Mouse (Mus musculus): ENCODE measurements around the gene Madcam1. TPM values are rescaled to one million over a fixed set of nuclear protein-coding genes. Genes with fewer than 3 reads are reported as not detected.

Madcam1 gene
- polyA plus RNA-seq, 1 experiment from 2014 or later: 22.2 TPM

- no peak overlapping the region for H3K4me3 ChIP-seq (ENCODE audit: low read depth, low read length)
- no peaks in the 10 kb centered on the region; the same call in 1 of the 2 replicates for H3K4me1 ChIP-seq (replicated peaks; ENCODE audit: control insufficient read depth, insufficient read depth)
- DNase-seq (ENCODE audit: low spot score): no peak
- H3K9me3 ChIP-seq (ENCODE audit: control insufficient read depth, low read length): no peaks in the 10 kb centered on the region
- H3K27me3 ChIP-seq (ENCODE audit: control insufficient read depth, insufficient read depth, low read length): peaks cover 2% of the 10 kb centered on the region; the same call in 1 of the 2 replicates
- peak; percentile 4 for ATAC-seq (ENCODE audit: low FRiP score, low TSS enrichment)
- H3K4me2 ChIP-seq (replicated peaks; ENCODE audit: low read depth): no peak overlapping the region
- TF ChIP-seq CTCF (IDR thresholded peaks at IDR 0.05; ENCODE audit: low read depth): peak; percentile 56
- TF ChIP-seq EP300 (optimal IDR thresholded peaks at IDR 0.05): no peak
- H3K9ac ChIP-seq (ENCODE audit: low read length): no peak overlapping the region
- peaks cover 14% of the 10 kb centered on the region for H3K36me3 ChIP-seq (ENCODE audit: control insufficient read depth, insufficient read depth, low read length)
- no peak overlapping the region for H3K27ac ChIP-seq (replicated peaks)
- 80% methylated on average over 1 of the region's 1 CpGs for whole genome bisulfite sequencing
These were observed 47.7 kb downstream of the Madcam1 start for GRCm38 (mm10) chr10:79712029-79712428.

GRCm38 (mm10) chr10:79712499-79713126 is 48.3 kb downstream of the Madcam1 start:
- H3K4me3 ChIP-seq (ENCODE audit: low read depth, low read length): no peak overlapping the region
- 0 out of 2 replicates have a peak, but pooled peaks cover 2% of the 10 kb centered on the region for H3K4me1 ChIP-seq (replicated peaks; ENCODE audit: control insufficient read depth, insufficient read depth)
- no peak overlapping the region for H3K27ac ChIP-seq (replicated peaks)
- no peaks in the 10 kb centered on the region for H3K9me3 ChIP-seq (ENCODE audit: control insufficient read depth, low read length)
- no peak overlapping the region for H3K9ac ChIP-seq (ENCODE audit: low read length)
- peak; percentile 92 for DNase-seq (ENCODE audit: low spot score)
- peaks cover 6% of the 10 kb centered on the region; the same call in 1 of the 2 replicates for H3K27me3 ChIP-seq (ENCODE audit: control insufficient read depth, insufficient read depth, low read length)
- H3K36me3 ChIP-seq (ENCODE audit: control insufficient read depth, insufficient read depth, low read length): peaks cover 14% of the 10 kb centered on the region
- no peak overlapping the region for H3K4me2 ChIP-seq (replicated peaks; ENCODE audit: low read depth)
- 20% methylated on average over 4 of the region's 6 CpGs for WGBS
- TF ChIP-seq CTCF (IDR thresholded peaks at IDR 0.05; ENCODE audit: low read depth): peak; percentile 85
- TF ChIP-seq EP300 (optimal IDR thresholded peaks at IDR 0.05): no peak
- peak; percentile 73 for ATAC-seq (ENCODE audit: low FRiP score, low TSS enrichment)

GRCm38 (mm10) chr10:79713163-79713562 is 48.8 kb downstream of the Madcam1 start:
- Histone ChIP-seq H3K4me2 (replicated peaks; ENCODE audit: low read depth) (no peak overlapping the region), H3K27me3 (ENCODE audit: control insufficient read depth, insufficient read depth, low read length) (peaks cover 6% of the 10 kb centered on the region; the same call in 1 of the 2 replicates), H3K9ac (ENCODE audit: low read length) (no peak overlapping the region), H3K4me3 (ENCODE audit: low read depth, low read length) (no peak overlapping the region), H3K36me3 (ENCODE audit: control insufficient read depth, insufficient read depth, low read length) (peaks cover 14% of the 10 kb centered on the region), H3K27ac (replicated peaks) (no peak overlapping the region), H3K4me1 (replicated peaks; ENCODE audit: control insufficient read depth, insufficient read depth) (0 out of 2 replicates have a peak, but pooled peaks cover 2% of the 10 kb centered on the region), H3K9me3 (ENCODE audit: control insufficient read depth, low read length) (no peaks in the 10 kb centered on the region)
- DNase-seq (ENCODE audit: low spot score) (no peak), ATAC-seq (ENCODE audit: low FRiP score, low TSS enrichment) (no peak)
- no peak for TF ChIP-seq CTCF (IDR thresholded peaks at IDR 0.05; ENCODE audit: low read depth)
- TF ChIP-seq EP300 (optimal IDR thresholded peaks at IDR 0.05): no peak
- 18% methylated on average over 1 of the region's 1 CpGs for WGBS

GRCm38 (mm10) chr10:79714996-79715395 is 50.6 kb downstream of the Madcam1 start:
- no peak overlapping the region for H3K27ac ChIP-seq (replicated peaks)
- H3K4me1 ChIP-seq (replicated peaks; ENCODE audit: control insufficient read depth, insufficient read depth): 0 out of 2 replicates have a peak, but pooled peaks cover 2% of the 10 kb centered on the region
- 68% methylated on average over 4 of the region's 4 CpGs for WGBS
- DNase-seq (ENCODE audit: low spot score) (no peak), ATAC-seq (ENCODE audit: low FRiP score, low TSS enrichment) (no peak)
- H3K4me2 ChIP-seq (replicated peaks; ENCODE audit: low read depth): no peak overlapping the region
- no peaks in the 10 kb centered on the region for H3K9me3 ChIP-seq (ENCODE audit: control insufficient read depth, low read length)
- H3K36me3 ChIP-seq (ENCODE audit: control insufficient read depth, insufficient read depth, low read length): peaks cover 9% of the 10 kb centered on the region
- no peak for TF ChIP-seq CTCF (IDR thresholded peaks at IDR 0.05; ENCODE audit: low read depth)
- TF ChIP-seq EP300 (optimal IDR thresholded peaks at IDR 0.05): no peak
- peaks cover 6% of the 10 kb centered on the region; the same call in 1 of the 2 replicates for H3K27me3 ChIP-seq (ENCODE audit: control insufficient read depth, insufficient read depth, low read length)
- no peak overlapping the region for H3K4me3 ChIP-seq (ENCODE audit: low read depth, low read length)
- no peak overlapping the region for H3K9ac ChIP-seq (ENCODE audit: low read length)

GRCm38 (mm10) chr10:79716254-79716987 is 52.1 kb downstream of the Madcam1 start, which contains the start of gene Hcn2:
TSS of gene Hcn2 (plus strand) at chr10:79716634.
- TF ChIP-seq CTCF (IDR thresholded peaks at IDR 0.05; ENCODE audit: low read depth) (no peak), EP300 (optimal IDR thresholded peaks at IDR 0.05) (no peak)
- Histone ChIP-seq H3K27me3 (ENCODE audit: control insufficient read depth, insufficient read depth, low read length) (peaks cover 6% of the 10 kb centered on the region; the same call in 1 of the 2 replicates), H3K4me2 (replicated peaks; ENCODE audit: low read depth) (peak within 1 kb of the TSS; percentile 95), H3K36me3 (ENCODE audit: control insufficient read depth, insufficient read depth, low read length) (no peaks in the 10 kb centered on the region; the same call in 1 of the 2 replicates), H3K4me3 (ENCODE audit: low read depth, low read length) (peak within 1 kb of the TSS; percentile 56), H3K4me1 (replicated peaks; ENCODE audit: control insufficient read depth, insufficient read depth) (0 out of 2 replicates have a peak, but pooled peaks cover 2% of the 10 kb centered on the region), H3K9ac (ENCODE audit: low read length) (peak within 1 kb of the TSS; percentile 31; the same call in 1 of the 2 replicates), H3K27ac (replicated peaks) (no peak within 1 kb of the TSS), H3K9me3 (ENCODE audit: control insufficient read depth, low read length) (no peaks in the 10 kb centered on the region)
- 3% methylated on average over 43 of the region's 91 CpGs for WGBS
- ATAC-seq (ENCODE audit: low FRiP score, low TSS enrichment): peak; percentile 19; the same call in 1 of the 2 replicates
- no peak for DNase-seq (ENCODE audit: low spot score)
